Mouse (Mus musculus): Measurements from ENCODE around the gene Tbcc.

GRCm38 (mm10) chr17:46927781-46928180 is 37.3 kb downstream of the Tbcc start:
- TF ChIP-seq GATA1 (IDR thresholded peaks at IDR 0.05; ENCODE audit: low read length) = no peak
- no peak for TF ChIP-seq TAL1 (IDR thresholded peaks at IDR 0.05; ENCODE audit: low read length)
